Mouse (Mus musculus) right cerebral cortex, postnatal 14 days (tissue): ENCODE results near the gene Habp2.

Source experiments
- DNase-seq: peaks from one replicate; pipeline ENCODE4 v3.0.0; 2022

Habp2 gene

GRCm38 (mm10) chr19:56366168-56366567 lies 79.2 kb downstream of the Habp2 start:
- DNase-seq, result no peak

- no peak for DNase-seq
Measured at GRCm38 (mm10) chr19:56366625-56367024, 79.7 kb downstream of the Habp2 start.

- no peak for DNase-seq
Measured at GRCm38 (mm10) chr19:56367778-56368177, 80.8 kb downstream of the Habp2 start.

GRCm38 (mm10) chr19:56368912-56369311 lies 82.0 kb downstream of the Habp2 start:
- DNase-seq, result no peak
